Mouse (Mus musculus) limb, embryonic 15.5 days (tissue): ENCODE measurements around the gene Serpinf2. TPM values are rescaled to one million over a fixed set of nuclear protein-coding genes. Genes with fewer than 3 reads are reported as not detected.
"Not testable (repeated sequence)": the region's sequence is repeated elsewhere in the genome, so short reads cannot be mapped to it uniquely, and the experiment has no call there.

Experiments
- ATAC-seq: fragments of 200-750 bp; cut with Nextera tagmentation; 2 replicates; pipeline ENCODE4 v1.8.0; 2017; ENCODE audit warnings: low read depth, moderate TSS enrichment; ENCODE audit not compliant: insufficient number of reproducible peaks, low FRiP score, low TSS enrichment
- H3K27ac ChIP-seq: fragments of 300-500 bp; sonication (generic); 2 replicates; pipeline ENCODE4 v1.5.1; 2015; ENCODE audit warnings: moderate library complexity, mild to moderate bottlenecking, inconsistent platforms
- H3K27me3 ChIP-seq: fragments of 300-500 bp; sonication (generic); 2 replicates; pipeline ENCODE4 v1.6.1; 2015; ENCODE audit warnings: inconsistent platforms
- H3K36me3 ChIP-seq: fragments of 300-500 bp; sonication (generic); 2 replicates; pipeline ENCODE4 v1.6.1; 2015; ENCODE audit warnings: inconsistent platforms
- H3K4me1 ChIP-seq: fragments of 300-500 bp; sonication (generic); 2 replicates; pipeline ENCODE4 v1.6.1; 2015; ENCODE audit warnings: inconsistent platforms
- H3K4me2 ChIP-seq: fragments of 300-500 bp; sonication (generic); 2 replicates; pipeline ENCODE4 v1.6.1; 2015; ENCODE audit warnings: mild to moderate bottlenecking, inconsistent platforms
- H3K4me3 ChIP-seq: fragments of 300-500 bp; sonication (generic); 2 replicates; pipeline ENCODE4 v1.5.1; 2015; ENCODE audit warnings: mild to moderate bottlenecking, inconsistent platforms
- H3K9ac ChIP-seq: fragments of 300-500 bp; sonication (generic); 2 replicates; pipeline ENCODE4 v1.6.1; 2015; ENCODE audit warnings: inconsistent platforms
- H3K9me3 ChIP-seq: fragments of 300-500 bp; sonication (generic); 2 replicates; pipeline ENCODE4 v1.6.1; 2016; ENCODE audit warnings: inconsistent platforms
- WGBS: fragments of 180-500 bp; shearing (Covaris S2); methylation state at CpG from one replicate; pipeline ENCODE4 v1.1.7; 2015; 5-methylcytosine and 5-hydroxymethylcytosine counted together
- microRNA counts: library from miRNA; unstranded; fragments of <30 nt; microRNA quantifications from one replicate; lab custom pipeline; 2016
- microRNA-seq: library from miRNA; unstranded; fragments of <30 nt; microRNA quantifications from one replicate; pipeline ENCODE4, GENCODE M21; 2016
- polyA plus RNA-seq: library from polyadenylated mRNA; unstranded; fragments of >200 nt; fragmentation: Nextera tagmentation; extraction: Ambion mirVana; gene quantifications from 2 replicates; pipeline ENCODE4 v1.2.1, GENCODE M21; 2015

Serpinf2 gene
- polyA plus RNA-seq, 1 experiment from 2014 or later, result 1.6 TPM

- Histone ChIP-seq H3K9ac (no peak overlapping the region), H3K4me3 (no peak overlapping the region), H3K9me3 (no peaks in the 10 kb centered on the region), H3K36me3 (peaks cover 21% of the 10 kb centered on the region), H3K4me2 (no peak overlapping the region), H3K4me1 (no peaks in the 10 kb centered on the region), H3K27me3 (no peaks in the 10 kb centered on the region), H3K27ac (0 out of 2 replicates have a peak overlapping the region, but pooled peaks have one; percentile 11)
- no peak for ATAC-seq
- 58% methylated on average over 6 of the region's 6 CpGs for WGBS
Observed at GRCm38 (mm10) chr11:75403301-75404052, 35.9 kb downstream of the Serpinf2 start.

GRCm38 (mm10) chr11:75402271-75402690 is 37.1 kb downstream of the Serpinf2 start:
- WGBS, result 52% methylated on average over 5 of the region's 5 CpGs
- no peaks in the 10 kb centered on the region for H3K9me3 ChIP-seq
- no peak overlapping the region for H3K9ac ChIP-seq
- no peak overlapping the region for H3K27ac ChIP-seq
- no peaks in the 10 kb centered on the region for H3K4me1 ChIP-seq
- H3K27me3 ChIP-seq, result no peaks in the 10 kb centered on the region
- H3K4me3 ChIP-seq, result no peak overlapping the region
- H3K36me3 ChIP-seq, result peaks cover 21% of the 10 kb centered on the region
- ATAC-seq, result no peak
- H3K4me2 ChIP-seq, result no peak overlapping the region

GRCm38 (mm10) chr11:75400099-75400498 is 39.3 kb downstream of the Serpinf2 start:
- no peak overlapping the region for H3K9ac ChIP-seq
- 68% methylated on average over 9 of the region's 9 CpGs for WGBS
- no peaks in the 10 kb centered on the region for H3K27me3 ChIP-seq
- no peak overlapping the region for H3K4me2 ChIP-seq
- H3K9me3 ChIP-seq, result no peaks in the 10 kb centered on the region
- no peaks in the 10 kb centered on the region for H3K4me1 ChIP-seq
- H3K27ac ChIP-seq, result no peak overlapping the region
- ATAC-seq, result no peak
- no peak overlapping the region for H3K4me3 ChIP-seq
- H3K36me3 ChIP-seq, result peaks cover 21% of the 10 kb centered on the region

- H3K36me3 ChIP-seq, result peaks cover 21% of the 10 kb centered on the region
- H3K27ac ChIP-seq, result no peak overlapping the region
- no peak overlapping the region for H3K4me2 ChIP-seq
- H3K4me3 ChIP-seq, result no peak overlapping the region
- no peaks in the 10 kb centered on the region for H3K4me1 ChIP-seq
- H3K9me3 ChIP-seq, result no peaks in the 10 kb centered on the region
- no peaks in the 10 kb centered on the region for H3K27me3 ChIP-seq
- WGBS, result 82% methylated on average over 11 of the region's 11 CpGs
- H3K9ac ChIP-seq, result no peak overlapping the region
- ATAC-seq, result no peak
Observed at GRCm38 (mm10) chr11:75399411-75399841, 40.0 kb downstream of the Serpinf2 start.

GRCm38 (mm10) chr11:75397452-75397851 is 41.9 kb downstream of the Serpinf2 start:
- Histone ChIP-seq H3K27me3 (no peaks in the 10 kb centered on the region), H3K4me2 (no peak overlapping the region), H3K4me3 (no peak overlapping the region), H3K4me1 (no peaks in the 10 kb centered on the region), H3K9me3 (no peaks in the 10 kb centered on the region), H3K27ac (no peak overlapping the region), H3K9ac (no peak overlapping the region), H3K36me3 (peaks cover 21% of the 10 kb centered on the region)
- ATAC-seq, result no peak
- WGBS, result 70% methylated on average over 7 of the region's 7 CpGs

- Histone ChIP-seq H3K4me1 (no peaks in the 10 kb centered on the region), H3K27me3 (no peaks in the 10 kb centered on the region), H3K4me3 (no peak overlapping the region), H3K36me3 (peaks cover 14% of the 10 kb centered on the region; the same call in 1 of the 2 replicates), H3K9me3 (no peaks in the 10 kb centered on the region), H3K27ac (no peak overlapping the region), H3K9ac (no peak overlapping the region), H3K4me2 (no peak overlapping the region)
- no peak for ATAC-seq
- WGBS, result 68% methylated on average over 1 of the region's 1 CpGs
Observed at GRCm38 (mm10) chr11:75395611-75396010, 43.8 kb downstream of the Serpinf2 start.

- H3K9ac ChIP-seq, H3K9me3 ChIP-seq, H3K4me1 ChIP-seq, ATAC-seq, H3K4me3 ChIP-seq, H3K27me3 ChIP-seq, H3K27ac ChIP-seq, H3K36me3 ChIP-seq, H3K4me2 ChIP-seq: not testable (repeated sequence)
- 57% methylated on average over 3 of the region's 3 CpGs for WGBS
Observed at GRCm38 (mm10) chr11:75383529-75383928, 55.9 kb downstream of the Serpinf2 start.

MicroRNA genes within 50 kb of the gene (microRNA counts, 519-probe panel; counts per million panel counts)
- microRNA mmu-miR-22 (lab: Ali Mortazavi, UCI), result 3,894 counts per million, percentile 90 among the panel's probes with 10 or more counts

Small RNA genes within 50 kb of the gene (microRNA-seq; reads per million reads assigned to microRNA genes)
- gene Mir22, result 4,472 reads per million, percentile 88 among the genes with 10 or more reads in this experiment

Other genes with a start within 250 kb of the Serpinf2 start
- 21.1 and 23.3 TPM in 2 replicates for gene Dph1, start 248.3 kb downstream of the Serpinf2 start, polyA plus RNA-seq
- gene Rtn4rl1, start 245.8 kb downstream of the Serpinf2 start, polyA plus RNA-seq, result 4.9 and 5.8 TPM in 2 replicates
- 101 and 102 TPM in 2 replicates for gene Rpa1, start 91.3 kb downstream of the Serpinf2 start, polyA plus RNA-seq
- 12.8 and 13.1 TPM in 2 replicates for gene Smyd4, start 91.2 kb downstream of the Serpinf2 start, polyA plus RNA-seq
- 296 and 333 TPM in 2 replicates for gene Serpinf1, start 16.9 kb downstream of the Serpinf2 start, polyA plus RNA-seq
- gene Wdr81, start 15.1 kb upstream of the Serpinf2 start, polyA plus RNA-seq, result 5.8 and 6.5 TPM in 2 replicates
- 28.2 and 30.8 TPM in 2 replicates for gene Tlcd2, start 22.1 kb upstream of the Serpinf2 start, polyA plus RNA-seq
- 44.4 and 49.5 TPM in 2 replicates for gene Prpf8, start 47.2 kb upstream of the Serpinf2 start, polyA plus RNA-seq
- 0.45 and 0.73 TPM in 2 replicates for gene Rilp, start 70.5 kb upstream of the Serpinf2 start, polyA plus RNA-seq
- gene Scarf1, start 73.9 kb upstream of the Serpinf2 start, polyA plus RNA-seq, result 7.1 and 8.2 TPM in 2 replicates
- 2.6 and 3.6 TPM in 2 replicates for gene Slc43a2, start 92.1 kb upstream of the Serpinf2 start, polyA plus RNA-seq
- 61.4 and 65.4 TPM in 2 replicates for gene Pitpna, start 148.5 kb upstream of the Serpinf2 start, polyA plus RNA-seq
- 22.3 and 28.3 TPM in 2 replicates for gene Inpp5k, start 191.4 kb upstream of the Serpinf2 start, polyA plus RNA-seq
- 63.8 and 66.7 TPM in 2 replicates for gene Myo1c, start 210.9 kb upstream of the Serpinf2 start, polyA plus RNA-seq
- 109 and 117 TPM in 2 replicates for gene Crk, start 239.7 kb upstream of the Serpinf2 start, polyA plus RNA-seq